Mouse (Mus musculus) forebrain, embryonic 12.5 days (tissue): ENCODE measurements around the gene Car5b. TPM values are rescaled to one million over a fixed set of nuclear protein-coding genes. Genes with fewer than 3 reads are reported as not detected.

Experiments
- ATAC-seq: fragments of 200-750 bp; cut with Nextera tagmentation; 2 replicates; pipeline ENCODE4 v1.8.0; 2017; ENCODE audit warnings: moderate TSS enrichment; ENCODE audit not compliant: low FRiP score
- H3K27ac ChIP-seq: fragments of 300-500 bp; sonication (generic); 2 replicates; pipeline ENCODE4 v1.5.1; 2016; ENCODE audit warnings: mild to moderate bottlenecking
- H3K27me3 ChIP-seq: fragments of 300-500 bp; sonication (generic); 2 replicates; pipeline ENCODE4 v1.6.1; 2016; ENCODE audit warnings: mild to moderate bottlenecking
- H3K36me3 ChIP-seq: fragments of 300-500 bp; sonication (generic); replicated peaks from 2 replicates; pipeline ENCODE4 v1.6.1; 2016; ENCODE audit warnings: mild to moderate bottlenecking
- H3K4me1 ChIP-seq: fragments of 300-500 bp; sonication (generic); 2 replicates; pipeline ENCODE4 v1.6.1; 2016
- H3K4me2 ChIP-seq: fragments of 300-500 bp; sonication (generic); 2 replicates; pipeline ENCODE4 v1.6.1; 2016; ENCODE audit warnings: mild to moderate bottlenecking, moderate library complexity
- H3K4me3 ChIP-seq: fragments of 300-500 bp; sonication (generic); replicated peaks from 2 replicates; pipeline ENCODE4 v1.5.1; 2016; ENCODE audit warnings: mild to moderate bottlenecking
- H3K9ac ChIP-seq: fragments of 300-500 bp; sonication (generic); 2 replicates; pipeline ENCODE4 v1.6.1; 2016; ENCODE audit warnings: mild to moderate bottlenecking
- H3K9me3 ChIP-seq: fragments of 300-500 bp; sonication (generic); 2 replicates; pipeline ENCODE4 v1.6.1; 2016
- WGBS: fragments of 180-500 bp; shearing (Covaris S2); methylation state at CpG from one replicate; pipeline ENCODE4 v1.1.7; 2016; 5-methylcytosine and 5-hydroxymethylcytosine counted together
- polyA plus RNA-seq: library from polyadenylated mRNA; unstranded; fragments of >200 nt; fragmentation: Nextera tagmentation; extraction: Ambion mirVana; gene quantifications from 2 replicates; pipeline ENCODE4 v1.2.1, GENCODE M21; 2016

The Car5b gene
- polyA plus RNA-seq, result 0.19 and 0.42 TPM in 2 replicates

- Histone ChIP-seq H3K9ac (no peak within 1 kb of the TSS), H3K27ac (no peak within 1 kb of the TSS), H3K4me2 (peak within 1 kb of the TSS; percentile 50), H3K4me1 (no peaks in the 10 kb centered on the region; the same call in none of the 2 replicates), H3K27me3 (peaks cover 7% of the 10 kb centered on the region; the same call in 1 of the 2 replicates), H3K4me3 (peak within 1 kb of the TSS; percentile 33), H3K9me3 (no peaks in the 10 kb centered on the region), H3K36me3 (no peaks in the 10 kb centered on the region)
- WGBS, result 17% methylated on average over 19 of the region's 22 CpGs
- peak; percentile 95 for ATAC-seq
Observed at GRCm38 (mm10) chrX:164027607-164028289, at the start of gene Car5b. Gene Car5b (minus strand): TSS chrX:164027997.

DNA sequence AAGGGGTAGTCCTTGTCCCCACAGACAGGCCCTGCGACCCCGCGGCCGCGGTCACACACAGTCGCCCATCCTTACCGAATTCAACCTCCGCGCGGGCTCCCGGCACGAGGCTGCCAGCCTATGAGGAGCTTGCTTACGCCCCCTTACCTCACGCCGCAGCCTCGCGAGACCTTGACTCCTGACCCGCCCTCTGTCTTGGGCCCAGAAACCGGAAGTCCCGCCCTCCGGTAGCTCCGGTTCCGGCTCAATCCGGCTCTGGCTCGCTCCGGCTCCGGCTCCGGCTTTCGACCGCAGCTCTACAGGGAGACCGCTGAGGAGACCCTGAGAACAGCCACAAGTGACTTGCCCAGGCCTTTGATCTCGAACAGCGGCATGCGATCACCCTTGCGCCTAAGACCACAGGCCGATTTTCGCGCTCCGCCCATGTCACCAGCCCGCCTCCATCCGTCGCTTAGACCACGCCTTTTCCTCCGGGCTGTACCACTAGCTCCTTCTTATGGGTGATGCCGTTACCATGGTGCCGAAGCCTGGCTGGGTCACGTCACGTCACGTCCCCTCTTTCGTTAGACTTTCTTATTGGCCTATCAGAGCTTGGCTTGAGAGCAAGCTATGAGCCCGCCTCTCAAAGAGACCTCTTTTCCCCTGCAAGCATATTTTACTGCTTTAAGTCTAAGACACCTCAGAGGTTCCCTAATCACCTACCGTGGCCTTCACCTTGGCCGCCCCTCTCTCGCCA lies 48.4 kb upstream of the Car5b start, which contains the start of gene Siah1b:
TSS of gene Siah1b (minus strand) at position 454 of the 736 bp plus-strand sequence.
- Histone ChIP-seq H3K9me3 (no peaks in the 10 kb centered on the region), H3K27ac (peak within 1 kb of the TSS; percentile 83), H3K9ac (peak within 1 kb of the TSS; percentile 53), H3K4me2 (peak within 1 kb of the TSS; percentile 59), H3K27me3 (peaks cover 11% of the 10 kb centered on the region), H3K4me1 (peaks cover 5% of the 10 kb centered on the region; the same call in 1 of the 2 replicates), H3K4me3 (peak within 1 kb of the TSS; percentile 56), H3K36me3 (peaks cover 9% of the 10 kb centered on the region; the same call in 1 of the 2 replicates)
- peak; percentile 99 for ATAC-seq
- 26% methylated on average over 52 of the region's 54 CpGs for WGBS

GRCm38 (mm10) chrX:164068968-164069367 lies 41.2 kb upstream of the Car5b start:
- WGBS, result 90% methylated on average over 4 of the region's 4 CpGs
- Histone ChIP-seq H3K27me3 (no peaks in the 10 kb centered on the region), H3K27ac (no peak overlapping the region), H3K4me2 (no peak overlapping the region), H3K9me3 (no peaks in the 10 kb centered on the region), H3K4me3 (no peak overlapping the region), H3K36me3 (peaks cover 10% of the 10 kb centered on the region; the same call in 1 of the 2 replicates), H3K4me1 (no peaks in the 10 kb centered on the region), H3K9ac (no peak overlapping the region)
- no peak for ATAC-seq

DNA sequence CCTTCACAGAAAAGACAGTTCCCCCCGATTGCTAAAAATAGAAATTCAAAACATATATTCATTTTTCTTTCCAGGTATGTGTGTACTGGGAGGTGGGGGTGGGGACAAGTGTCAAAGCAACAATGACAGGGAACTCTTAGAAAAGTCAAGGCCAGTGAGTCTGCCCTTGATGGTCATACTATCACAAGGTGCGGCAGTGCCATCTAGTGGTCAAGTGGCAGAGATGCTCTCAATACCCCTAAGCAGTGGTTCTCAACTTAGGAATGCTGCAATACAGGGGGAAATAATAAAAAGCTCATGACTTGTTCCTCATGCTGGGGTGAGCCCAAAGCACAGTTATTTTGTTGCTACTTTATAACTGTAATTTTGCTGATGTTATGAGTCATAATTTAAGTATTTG lies 38.4 kb upstream of the Car5b start:
- ATAC-seq, result peak; percentile 51; the same call in 1 of the 2 replicates
- no peak overlapping the region for H3K4me3 ChIP-seq
- H3K36me3 ChIP-seq, result peaks cover 1% of the 10 kb centered on the region; the same call in 1 of the 2 replicates
- no peaks in the 10 kb centered on the region for H3K9me3 ChIP-seq
- H3K4me1 ChIP-seq, result no peaks in the 10 kb centered on the region
- no peak overlapping the region for H3K9ac ChIP-seq
- H3K27me3 ChIP-seq, result peaks cover 10% of the 10 kb centered on the region; the same call in 1 of the 2 replicates
- WGBS, result 9% methylated on average over 2 of the region's 2 CpGs
- H3K27ac ChIP-seq, result no peak overlapping the region
- no peak overlapping the region for H3K4me2 ChIP-seq

DNA sequence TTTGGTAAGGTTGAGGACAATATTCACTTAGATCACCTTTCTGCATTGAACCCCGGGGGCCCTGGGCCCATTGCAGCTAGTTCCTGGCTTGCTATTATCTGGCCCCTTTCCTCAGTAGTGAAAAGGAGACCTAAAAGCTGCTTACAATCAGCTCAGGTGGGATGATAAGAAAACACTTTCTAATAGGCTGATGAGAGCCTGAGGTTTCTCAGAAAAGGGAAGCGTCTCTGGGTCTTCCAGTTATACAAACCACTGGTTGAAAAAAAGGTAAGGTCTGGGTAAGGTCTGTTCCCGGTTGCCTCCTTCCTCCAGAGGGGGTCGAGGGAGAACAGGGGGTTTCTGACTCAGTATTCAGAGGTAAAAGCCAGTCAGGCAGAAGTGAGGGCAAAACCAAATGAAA lies 31.3 kb upstream of the Car5b start:
- Histone ChIP-seq H3K27me3 (peaks cover 30% of the 10 kb centered on the region; the same call in 1 of the 2 replicates), H3K4me1 (no peaks in the 10 kb centered on the region), H3K4me2 (no peak overlapping the region), H3K36me3 (no peaks in the 10 kb centered on the region), H3K9me3 (no peaks in the 10 kb centered on the region), H3K9ac (no peak overlapping the region), H3K4me3 (no peak overlapping the region), H3K27ac (no peak overlapping the region)
- no peak for ATAC-seq
- WGBS, result 62% methylated on average over 4 of the region's 4 CpGs

DNA sequence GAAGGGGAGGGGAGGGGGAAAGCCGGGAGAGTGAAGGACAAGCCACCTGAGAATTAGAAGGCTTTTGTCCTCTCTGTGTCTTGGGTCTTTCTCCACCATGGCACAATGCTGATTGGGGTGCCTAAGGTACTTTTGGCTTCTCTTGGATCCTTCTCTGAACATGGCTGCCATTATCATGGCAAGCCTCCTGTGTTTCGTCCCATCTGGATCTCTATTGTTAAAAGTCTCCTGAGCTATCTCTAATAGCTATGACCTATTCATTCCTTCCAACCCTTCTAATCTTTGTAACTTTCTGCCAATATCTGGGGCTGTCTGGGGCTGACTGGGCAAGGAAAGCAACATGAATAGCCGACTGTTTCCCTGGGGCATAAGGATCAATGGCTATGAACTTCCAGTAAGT lies 30.7 kb upstream of the Car5b start:
- Histone ChIP-seq H3K9me3 (no peaks in the 10 kb centered on the region), H3K4me2 (no peak overlapping the region), H3K9ac (no peak overlapping the region), H3K27ac (no peak overlapping the region), H3K4me3 (no peak overlapping the region), H3K4me1 (no peaks in the 10 kb centered on the region), H3K27me3 (peaks cover 30% of the 10 kb centered on the region; the same call in 1 of the 2 replicates), H3K36me3 (no peaks in the 10 kb centered on the region)
- WGBS, result 87% methylated on average over 3 of the region's 3 CpGs
- ATAC-seq, result no peak

DNA sequence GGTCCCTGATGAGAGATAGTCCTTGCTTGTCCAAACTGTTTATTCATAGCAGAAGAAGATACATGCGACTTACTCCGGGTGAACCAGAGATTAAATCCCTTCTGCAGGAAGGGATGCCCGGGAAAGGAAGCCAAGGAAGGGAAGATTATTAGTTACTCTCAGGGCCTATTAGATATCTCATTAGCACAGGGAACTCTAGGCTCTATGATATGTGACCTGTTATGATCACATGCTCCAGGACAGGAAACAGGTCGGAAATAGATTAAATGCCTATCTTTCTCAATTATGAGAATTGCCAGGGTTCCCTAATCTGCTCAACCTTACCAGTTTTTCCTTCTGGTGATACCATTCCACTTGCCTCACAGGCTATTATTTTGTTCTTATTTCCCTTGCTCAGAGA lies 27.9 kb upstream of the Car5b start:
- no peak for ATAC-seq
- Histone ChIP-seq H3K9me3 (no peaks in the 10 kb centered on the region), H3K4me1 (no peaks in the 10 kb centered on the region), H3K36me3 (no peaks in the 10 kb centered on the region), H3K27me3 (peaks cover 16% of the 10 kb centered on the region; the same call in 1 of the 2 replicates), H3K9ac (no peak overlapping the region), H3K4me2 (no peak overlapping the region), H3K27ac (no peak overlapping the region), H3K4me3 (no peak overlapping the region)
- 91% methylated on average over 4 of the region's 4 CpGs for WGBS

DNA sequence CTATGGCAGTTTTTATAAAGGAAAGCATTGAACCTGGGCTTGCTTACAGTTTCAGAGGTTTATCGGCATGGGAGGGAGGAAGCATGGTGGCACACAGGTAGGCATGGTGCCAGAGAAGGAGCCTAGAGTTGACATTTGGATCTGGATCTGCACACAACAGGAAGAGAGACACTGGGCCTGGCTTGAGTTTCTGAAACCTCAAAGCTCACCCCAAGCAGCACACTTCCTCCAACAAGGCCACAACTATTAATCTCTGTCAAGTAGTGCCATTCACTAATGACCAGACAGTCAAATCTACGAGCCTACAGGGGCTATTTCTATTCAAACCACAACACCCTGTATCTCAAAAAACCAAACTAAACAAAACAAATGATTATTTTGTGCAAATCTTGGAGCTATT lies 18.9 kb upstream of the Car5b start:
- Histone ChIP-seq H3K9ac (no peak overlapping the region), H3K9me3 (no peaks in the 10 kb centered on the region), H3K27me3 (peaks cover 9% of the 10 kb centered on the region; the same call in 1 of the 2 replicates), H3K4me3 (no peak overlapping the region), H3K4me1 (no peaks in the 10 kb centered on the region), H3K27ac (no peak overlapping the region), H3K4me2 (no peak overlapping the region), H3K36me3 (no peaks in the 10 kb centered on the region)
- ATAC-seq, result no peak
- WGBS, result 75% methylated on average over 2 of the region's 2 CpGs

GRCm38 (mm10) chrX:164042069-164042468 lies 14.3 kb upstream of the Car5b start:
- WGBS, result 70% methylated on average over 13 of the region's 13 CpGs
- H3K9me3 ChIP-seq, result no peaks in the 10 kb centered on the region
- no peak for ATAC-seq
- H3K27ac ChIP-seq, result no peak overlapping the region
- no peak overlapping the region for H3K4me2 ChIP-seq
- peaks cover 25% of the 10 kb centered on the region for H3K27me3 ChIP-seq
- no peak overlapping the region for H3K4me3 ChIP-seq
- H3K9ac ChIP-seq, result no peak overlapping the region
- no peaks in the 10 kb centered on the region; the same call in 1 of the 2 replicates for H3K4me1 ChIP-seq
- H3K36me3 ChIP-seq, result no peaks in the 10 kb centered on the region

- no peaks in the 10 kb centered on the region; the same call in 1 of the 2 replicates for H3K4me1 ChIP-seq
- ATAC-seq, result peak; percentile 63; the same call in 1 of the 2 replicates
- no peak overlapping the region for H3K4me3 ChIP-seq
- WGBS, result 33% methylated on average over 2 of the region's 2 CpGs
- no peak overlapping the region for H3K4me2 ChIP-seq
- no peaks in the 10 kb centered on the region for H3K9me3 ChIP-seq
- H3K27me3 ChIP-seq, result peaks cover 27% of the 10 kb centered on the region
- H3K9ac ChIP-seq, result no peak overlapping the region
- H3K36me3 ChIP-seq, result no peaks in the 10 kb centered on the region
- H3K27ac ChIP-seq, result no peak overlapping the region
Observed at GRCm38 (mm10) chrX:164038882-164039281, 11.1 kb upstream of the Car5b start.

DNA sequence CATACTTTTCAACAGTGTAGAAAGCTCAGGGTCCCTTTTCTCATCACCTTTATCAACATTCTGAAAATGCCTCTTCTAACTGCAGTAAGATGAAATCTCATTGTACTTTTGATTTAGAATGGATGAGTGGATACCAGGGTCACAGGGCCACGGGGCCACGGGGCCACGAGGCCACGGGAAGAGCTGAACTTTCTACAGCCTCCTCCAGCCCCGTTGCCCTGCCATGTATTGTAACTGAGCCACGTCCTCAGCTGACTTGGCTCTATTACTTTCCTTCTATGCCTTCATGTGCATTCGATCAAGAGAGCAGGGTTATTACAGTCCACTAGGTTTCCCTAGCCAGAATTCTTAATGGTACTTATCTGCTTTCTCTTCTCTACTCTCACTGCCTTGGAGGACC lies 8.1 kb upstream of the Car5b start:
- H3K36me3 ChIP-seq, result no peaks in the 10 kb centered on the region
- H3K9ac ChIP-seq, result no peak overlapping the region
- H3K27ac ChIP-seq, result no peak overlapping the region
- no peaks in the 10 kb centered on the region; the same call in 1 of the 2 replicates for H3K4me1 ChIP-seq
- peaks cover 27% of the 10 kb centered on the region for H3K27me3 ChIP-seq
- WGBS, result 84% methylated on average over 7 of the region's 7 CpGs
- ATAC-seq, result no peak
- no peak overlapping the region for H3K4me2 ChIP-seq
- no peaks in the 10 kb centered on the region for H3K9me3 ChIP-seq
- no peak overlapping the region for H3K4me3 ChIP-seq

DNA sequence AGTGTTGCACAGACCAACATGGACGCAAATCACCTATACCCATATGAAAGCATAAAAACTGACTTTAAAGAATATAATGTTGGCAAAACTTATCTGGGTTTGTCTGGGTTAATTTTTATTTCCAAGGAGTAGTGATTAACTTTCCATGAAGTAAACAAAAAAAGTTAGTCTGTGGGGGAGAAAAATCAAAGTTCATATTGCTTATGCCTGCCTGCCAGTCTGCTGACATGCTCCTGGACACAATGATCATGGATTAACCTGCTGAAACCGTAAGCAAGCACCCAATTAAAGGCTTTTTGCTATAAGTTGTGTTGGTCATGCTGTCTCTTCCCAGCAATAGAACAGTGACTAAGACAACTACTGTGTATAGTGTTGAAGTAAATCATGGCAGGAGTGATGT lies 7.6 kb upstream of the Car5b start:
- no peaks in the 10 kb centered on the region for H3K9me3 ChIP-seq
- no peak overlapping the region for H3K27ac ChIP-seq
- H3K9ac ChIP-seq, result no peak overlapping the region
- peaks cover 27% of the 10 kb centered on the region for H3K27me3 ChIP-seq
- H3K4me3 ChIP-seq, result no peak overlapping the region
- H3K4me2 ChIP-seq, result no peak overlapping the region
- H3K36me3 ChIP-seq, result no peaks in the 10 kb centered on the region
- no peak for ATAC-seq
- no peaks in the 10 kb centered on the region; the same call in 1 of the 2 replicates for H3K4me1 ChIP-seq
- 89% methylated on average over 2 of the region's 2 CpGs for WGBS
